Mouse (Mus musculus) midbrain, postnatal 0 days (tissue): ENCODE results near the gene St8sia1. TPM values are rescaled to one million over a fixed set of nuclear protein-coding genes. Genes with fewer than 3 reads are reported as not detected.

Experiments
- ATAC-seq: fragments of 200-750 bp; cut with Nextera tagmentation; 2 replicates; pipeline ENCODE4 v1.8.0; 2017; ENCODE audit warnings: moderate number of reproducible peaks, mild to moderate bottlenecking, moderate TSS enrichment, moderate library complexity; ENCODE audit not compliant: low FRiP score
- DNase-seq: peaks from one replicate; pipeline ENCODE4 v3.0.0-alpha.2; 2015; ENCODE audit warnings: low spot score
- H3K27ac ChIP-seq: fragments of 300-500 bp; sonication (generic); 2 replicates; pipeline ENCODE4 v1.5.1; 2014; ENCODE audit warnings: low read depth, mild to moderate bottlenecking, low read length, mixed read lengths
- H3K27me3 ChIP-seq: fragments of 300-500 bp; sonication (generic); 2 replicates; pipeline ENCODE4 v1.6.1; 2014; ENCODE audit warnings: low read length, control low read depth, mixed read lengths; ENCODE audit not compliant: insufficient read depth
- H3K36me3 ChIP-seq: fragments of 300-500 bp; sonication (generic); 2 replicates; pipeline ENCODE4 v1.6.1; 2014; ENCODE audit warnings: low read length, control low read depth, mixed read lengths; ENCODE audit not compliant: insufficient read depth
- H3K4me1 ChIP-seq: fragments of 300-500 bp; sonication (generic); 2 replicates; pipeline ENCODE4 v1.6.1; 2014; ENCODE audit warnings: mild to moderate bottlenecking, control low read depth, antibody characterized with exemption, low read length, mixed read lengths; ENCODE audit not compliant: insufficient read depth
- H3K4me2 ChIP-seq: fragments of 300-500 bp; sonication (generic); 2 replicates; pipeline ENCODE4 v1.6.1; 2014; ENCODE audit warnings: low read depth, mild to moderate bottlenecking, low read length, mixed read lengths; ENCODE audit not compliant: poor library complexity, severe bottlenecking
- H3K4me3 ChIP-seq: fragments of 300-500 bp; sonication (generic); 2 replicates; pipeline ENCODE4 v1.5.1; 2014; ENCODE audit warnings: low read depth, mild to moderate bottlenecking, low read length, moderate library complexity
- H3K9ac ChIP-seq: fragments of 300-500 bp; sonication (generic); replicated peaks from 2 replicates; pipeline ENCODE4 v1.6.1; 2014; ENCODE audit warnings: mild to moderate bottlenecking, low read length, moderate library complexity, mixed read lengths; ENCODE audit not compliant: poor library complexity, severe bottlenecking
- H3K9me3 ChIP-seq: fragments of 300-500 bp; sonication (generic); 2 replicates; pipeline ENCODE4 v1.6.1; 2016; ENCODE audit warnings: low read length, control low read depth
- CTCF ChIP-seq: IDR thresholded peaks from 2 replicates; pipeline ENCODE4 v1.5.1; 2016; ENCODE audit warnings: antibody characterized with exemption, mild to moderate bottlenecking
- WGBS: fragments of 180-500 bp; shearing (Covaris S2); extraction: QIAGEN DNeasy Blood & Tissue Kit; methylation state at CpG from one replicate; pipeline ENCODE4 v1.1.7; 2014; 5-methylcytosine and 5-hydroxymethylcytosine counted together
- polyA plus RNA-seq: library from polyadenylated mRNA; unstranded; fragments of >200 nt; fragmentation: Nextera tagmentation; extraction: Ambion mirVana; gene quantifications from 2 replicates; pipeline ENCODE4 v1.2.1, GENCODE M21; 2015
- total RNA-seq: library from RNA; depleted of rRNA; stranded (reverse); fragments of >200 nt; gene quantifications from 2 replicates; pipeline ENCODE4 v1.2.3, GENCODE M21; 2014

The St8sia1 gene
- total and polyA plus RNA-seq, 2 experiments from 2014 or later: 4.5 to 17.7 TPM

DNA sequence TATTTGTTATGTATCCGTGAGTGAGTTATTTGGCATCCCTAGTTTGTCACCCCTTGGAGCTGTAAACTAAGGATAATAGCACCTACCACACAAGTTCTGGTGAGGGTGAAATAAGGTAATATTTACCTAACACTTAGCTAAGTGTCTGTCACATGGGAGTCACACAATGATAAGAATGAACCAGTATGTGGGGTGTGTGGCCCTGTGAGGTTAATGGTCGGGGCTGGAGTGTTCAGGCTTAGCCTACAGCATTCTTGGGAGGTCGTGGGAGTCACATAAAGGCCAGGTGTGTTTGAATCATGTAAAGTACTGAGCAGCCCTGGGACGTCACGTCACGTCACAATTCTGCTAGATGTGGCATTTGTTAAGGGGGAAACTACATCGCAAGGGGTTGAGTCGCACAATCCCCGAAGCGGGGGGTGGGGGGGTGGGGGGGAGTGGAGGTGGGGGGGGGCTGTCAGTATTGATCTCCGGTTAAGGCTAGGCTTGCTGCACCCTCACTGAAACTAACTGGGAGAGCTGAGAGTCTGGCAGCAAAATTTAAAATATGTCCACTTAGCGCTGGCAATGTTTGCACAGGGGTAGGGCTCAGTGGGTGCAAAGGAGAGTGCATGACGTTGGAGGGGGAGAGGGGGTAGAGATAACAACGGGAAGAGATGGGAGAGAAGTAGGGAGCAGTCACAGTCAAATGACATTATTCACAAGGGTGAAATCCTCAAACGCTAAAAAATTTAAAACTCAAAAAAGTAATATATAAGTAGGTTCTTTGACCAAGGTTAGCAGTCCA lies 168.4 kb downstream of the St8sia1 start:
- Histone ChIP-seq H3K9me3 (no peaks in the 10 kb centered on the region), H3K4me3 (no peak overlapping the region), H3K27me3 (no peaks in the 10 kb centered on the region), H3K4me2 (no peak overlapping the region), H3K36me3 (no peaks in the 10 kb centered on the region), H3K4me1 (peaks cover 3% of the 10 kb centered on the region; the same call in 1 of the 2 replicates), H3K9ac (no peak overlapping the region), H3K27ac (no peak overlapping the region)
- TF ChIP-seq CTCF: no peak
- 77% methylated on average over 15 of the region's 15 CpGs for WGBS
- ATAC-seq (no peak), DNase-seq (no peak)

DNA sequence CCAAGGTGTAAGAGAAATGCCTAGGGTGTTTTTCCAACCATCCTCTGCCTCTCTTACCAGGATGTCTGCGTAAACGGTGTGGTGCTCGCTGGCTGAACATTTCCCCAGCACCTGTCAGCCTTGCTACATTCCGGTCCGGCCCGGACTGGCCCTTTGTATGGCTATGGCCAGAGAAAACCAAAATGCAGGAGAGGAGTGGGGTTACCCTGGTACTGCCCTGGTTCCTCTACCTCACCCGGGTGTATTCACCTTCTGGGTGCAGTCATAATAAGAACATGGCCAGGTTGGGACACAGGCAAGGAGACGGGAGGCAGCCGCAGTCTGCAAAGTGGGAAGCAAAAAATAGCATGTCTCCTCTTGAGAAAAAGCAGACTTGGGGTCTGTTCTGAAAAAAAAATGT lies 169.2 kb downstream of the St8sia1 start:
- Histone ChIP-seq H3K4me2 (no peak overlapping the region), H3K27ac (no peak overlapping the region), H3K9me3 (no peaks in the 10 kb centered on the region), H3K27me3 (no peaks in the 10 kb centered on the region), H3K36me3 (no peaks in the 10 kb centered on the region), H3K4me1 (peaks cover 3% of the 10 kb centered on the region; the same call in 1 of the 2 replicates), H3K4me3 (no peak overlapping the region), H3K9ac (no peak overlapping the region)
- TF ChIP-seq CTCF: no peak
- ATAC-seq (no peak), DNase-seq (no peak)
- WGBS: 92% methylated on average over 9 of the region's 9 CpGs

DNA sequence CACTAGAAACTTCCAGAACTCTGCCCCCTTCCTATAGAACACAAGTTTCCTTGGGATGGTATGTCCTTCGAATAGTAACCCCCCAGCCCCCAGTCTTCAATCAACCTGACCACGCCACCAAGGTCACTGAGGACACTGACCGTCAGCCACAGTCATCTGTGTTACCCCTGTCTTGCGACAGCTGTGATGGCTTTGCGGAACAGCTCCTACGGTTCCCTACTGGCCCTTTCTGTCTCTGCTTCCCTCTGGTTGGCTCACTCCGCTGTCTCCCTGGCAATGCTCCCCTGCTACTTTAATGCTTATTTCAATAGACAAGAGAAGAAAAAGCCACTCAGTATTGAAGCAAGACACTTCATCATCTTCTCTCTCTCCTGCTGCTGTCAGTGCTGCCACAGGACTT lies 170.8 kb downstream of the St8sia1 start:
- peak; percentile 67 for ATAC-seq
- H3K9me3 ChIP-seq: no peaks in the 10 kb centered on the region
- H3K4me3 ChIP-seq: no peak overlapping the region
- peaks cover 3% of the 10 kb centered on the region; the same call in 1 of the 2 replicates for H3K4me1 ChIP-seq
- 0 out of 2 replicates have a peak overlapping the region, but pooled peaks have one; percentile 24 for H3K4me2 ChIP-seq
- H3K27ac ChIP-seq: no peak overlapping the region
- peak; percentile 68 for DNase-seq
- WGBS: 25% methylated on average over 7 of the region's 7 CpGs
- H3K9ac ChIP-seq: no peak overlapping the region
- TF ChIP-seq CTCF: no peak
- no peaks in the 10 kb centered on the region for H3K27me3 ChIP-seq
- H3K36me3 ChIP-seq: no peaks in the 10 kb centered on the region

DNA sequence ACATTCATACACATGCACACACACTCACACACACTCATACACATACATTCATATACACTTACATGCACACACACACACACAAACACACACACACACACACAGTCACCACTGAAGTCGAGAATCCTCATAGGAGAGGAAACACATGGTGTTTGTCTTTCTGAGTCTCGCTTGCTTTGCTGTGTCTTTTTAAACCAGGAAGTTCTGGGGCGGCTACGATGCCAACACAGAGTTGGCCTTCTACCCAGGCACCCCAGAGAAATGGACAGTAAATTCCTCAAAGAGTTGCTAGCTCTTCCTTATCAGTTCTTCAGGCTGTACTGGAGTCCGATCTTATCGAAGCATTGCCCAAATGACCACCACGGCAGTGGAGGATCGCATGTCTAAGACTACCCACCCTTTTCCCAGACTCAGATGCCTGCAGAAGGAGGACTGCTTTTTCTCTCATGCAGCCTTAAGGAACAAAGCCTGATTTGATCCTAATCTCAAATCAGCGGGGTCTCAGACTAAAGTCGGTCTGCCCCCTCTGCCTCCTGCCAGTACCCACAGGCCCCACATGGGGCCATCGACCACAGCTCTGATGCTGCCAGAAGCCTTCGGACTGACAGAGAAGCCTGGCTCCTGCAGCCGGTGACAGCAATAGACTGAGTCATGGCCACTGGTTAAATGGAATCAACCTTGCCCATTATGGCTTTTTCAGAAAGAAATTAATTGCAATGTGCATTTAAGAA lies 171.8 kb downstream of the St8sia1 start:
- Histone ChIP-seq H3K36me3 (no peaks in the 10 kb centered on the region), H3K4me3 (no peak overlapping the region), H3K4me2 (no peak overlapping the region), H3K27ac (no peak overlapping the region), H3K9me3 (no peaks in the 10 kb centered on the region), H3K9ac (no peak overlapping the region), H3K27me3 (no peaks in the 10 kb centered on the region), H3K4me1 (peaks cover 3% of the 10 kb centered on the region; the same call in 1 of the 2 replicates)
- ATAC-seq: peak; percentile 62; the same call in 1 of the 2 replicates
- 35% methylated on average over 13 of the region's 13 CpGs for WGBS
- peak; percentile 76 for DNase-seq
- TF ChIP-seq CTCF: no peak

DNA sequence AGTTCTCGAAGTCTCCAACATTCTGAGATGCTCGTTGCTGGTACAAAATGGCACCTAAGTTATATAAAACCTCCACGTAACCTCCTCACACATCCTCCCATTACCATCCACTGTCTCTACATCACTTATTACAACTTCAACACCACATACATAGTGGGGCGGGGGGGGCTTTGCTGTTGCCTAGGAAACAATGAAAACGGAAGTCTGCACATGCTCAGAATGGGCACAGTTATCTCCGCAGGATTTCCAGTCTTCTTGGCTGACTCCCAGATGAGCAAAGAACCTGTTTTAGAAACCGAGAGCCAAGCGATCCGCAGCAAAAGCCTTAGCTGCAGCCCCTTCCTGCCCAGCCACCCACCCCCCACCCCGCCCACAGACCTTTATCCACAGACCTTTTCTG lies 174.5 kb downstream of the St8sia1 start:
- Histone ChIP-seq H3K4me1 (peaks cover 3% of the 10 kb centered on the region; the same call in 1 of the 2 replicates), H3K9ac (no peak overlapping the region), H3K27ac (no peak overlapping the region), H3K4me3 (no peak overlapping the region), H3K27me3 (no peaks in the 10 kb centered on the region), H3K36me3 (no peaks in the 10 kb centered on the region), H3K9me3 (no peaks in the 10 kb centered on the region), H3K4me2 (no peak overlapping the region)
- no peak for DNase-seq
- no peak for TF ChIP-seq CTCF
- WGBS: 89% methylated on average over 10 of the region's 10 CpGs
- no peak for ATAC-seq
